Mouse (Mus musculus) skeletal muscle tissue, adult 2 months (tissue): Measurements from ENCODE around the gene Ralgapa2.
A peak's percentile ranks its signal among the peaks of the same experiment; 100 is the strongest.

Experiments used
- DNase-seq: peaks from one replicate; pipeline ENCODE4 v3.0.0-alpha.2; 2012; ENCODE audit warnings: low read depth, low spot score

Ralgapa2 gene

DNA sequence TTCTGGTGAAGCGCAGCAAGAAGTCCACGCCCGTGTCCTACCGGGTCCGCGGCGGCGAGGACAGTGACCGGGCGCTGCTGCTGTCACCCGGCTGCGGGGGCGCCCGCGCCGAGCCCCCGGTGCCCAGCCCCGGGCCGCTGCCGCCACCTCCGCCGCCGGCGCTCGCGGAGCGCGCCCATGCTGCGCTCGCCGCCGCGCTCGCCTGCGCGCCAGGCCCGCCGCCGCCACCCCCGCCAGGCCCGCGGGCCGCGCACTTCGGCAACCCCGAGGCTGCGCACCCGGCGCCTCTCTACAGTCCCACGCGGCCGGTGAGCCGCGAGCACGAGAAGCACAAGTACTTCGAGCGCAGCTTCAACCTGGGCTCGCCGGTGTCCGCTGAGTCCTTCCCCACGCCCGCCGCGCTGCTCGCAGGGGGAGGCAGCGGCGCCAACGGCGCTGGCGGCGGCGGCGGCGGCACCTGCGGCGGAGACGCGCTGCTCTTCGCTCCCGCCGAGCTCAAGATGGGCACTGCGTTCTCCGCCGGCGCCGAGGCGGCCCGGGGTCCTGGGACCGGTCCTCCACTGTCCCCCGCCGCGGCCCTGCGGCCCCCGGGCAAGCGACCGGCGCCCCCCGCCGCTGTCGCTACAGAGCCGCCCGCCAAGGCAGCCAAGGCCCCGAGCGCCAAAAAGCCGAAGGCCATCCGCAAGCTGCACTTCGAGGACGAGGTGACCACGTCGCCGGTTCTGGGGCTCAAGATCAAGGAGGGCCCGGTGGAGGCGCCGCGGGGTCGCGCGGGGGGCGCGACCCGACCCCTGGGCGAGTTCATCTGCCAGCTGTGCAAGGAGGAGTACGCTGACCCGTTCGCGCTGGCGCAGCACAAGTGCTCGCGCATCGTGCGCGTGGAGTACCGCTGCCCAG is 289.6 kb downstream of the Ralgapa2 start:
- DNase-seq = no peak

DNA sequence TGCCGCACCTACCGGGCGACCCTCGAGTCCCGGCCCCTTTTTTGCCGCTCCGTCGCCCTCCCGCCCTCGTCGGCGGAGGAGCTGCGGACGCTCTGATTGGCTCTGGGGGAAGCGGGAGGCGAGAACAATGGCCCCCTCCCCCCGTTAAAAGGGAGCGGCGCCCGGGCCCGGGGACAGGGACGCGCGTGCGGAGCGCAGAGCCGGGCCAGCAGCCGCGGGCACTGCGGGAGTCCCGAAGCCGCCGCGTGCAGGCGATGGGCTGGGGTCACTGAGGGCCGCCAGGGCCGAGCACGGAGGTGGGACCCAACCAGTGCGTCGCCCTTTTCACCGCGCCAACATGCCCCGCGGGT is 290.2 kb downstream of the Ralgapa2 start:
- DNase-seq = no peak

DNA sequence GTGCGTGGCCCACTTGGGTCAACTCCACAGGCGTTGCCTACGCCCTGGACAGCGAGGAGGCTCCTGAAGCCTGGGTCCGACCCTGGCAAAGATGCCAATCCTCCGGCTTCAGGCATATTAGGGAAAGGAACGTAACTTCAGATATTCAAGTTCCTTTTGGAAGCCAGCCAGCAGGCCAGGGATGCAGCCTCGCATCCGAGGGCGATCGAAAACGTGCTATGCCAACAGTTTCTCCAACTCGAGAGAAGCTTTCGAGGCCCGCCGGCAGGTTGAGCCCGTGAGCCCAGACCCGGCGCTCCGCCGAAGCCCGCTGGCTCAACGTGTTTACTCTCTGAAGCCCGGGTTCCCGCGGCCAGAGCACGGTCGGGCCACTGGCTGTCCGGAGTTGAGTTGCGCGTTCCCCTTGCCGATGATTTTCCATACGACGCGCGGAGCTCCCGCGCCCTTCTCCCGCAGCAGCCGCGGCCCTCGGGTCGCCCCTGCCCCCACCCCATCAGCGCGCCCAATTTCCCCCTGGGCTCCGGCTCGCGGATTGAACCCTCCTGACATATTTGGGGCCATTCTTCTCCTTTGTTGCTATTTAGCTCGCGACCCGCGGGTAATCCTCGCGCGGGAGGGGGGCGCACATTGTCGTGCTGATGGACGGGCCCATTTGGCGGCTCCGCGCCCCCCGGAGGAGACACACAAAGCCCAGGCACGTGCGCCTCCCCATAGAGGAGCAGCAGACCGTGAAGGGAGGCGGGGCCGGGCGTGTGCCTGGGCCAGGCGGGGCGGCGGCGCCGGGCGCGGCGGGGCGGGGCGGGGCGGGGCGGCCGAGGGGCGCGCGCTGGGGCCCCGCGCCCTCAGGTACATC is 290.8 kb downstream of the Ralgapa2 start, which contains the start of gene Insm1:
Gene Insm1 (plus strand): TSS at position 846 of the 853 bp plus-strand sequence.
- no peak for DNase-seq

DNA sequence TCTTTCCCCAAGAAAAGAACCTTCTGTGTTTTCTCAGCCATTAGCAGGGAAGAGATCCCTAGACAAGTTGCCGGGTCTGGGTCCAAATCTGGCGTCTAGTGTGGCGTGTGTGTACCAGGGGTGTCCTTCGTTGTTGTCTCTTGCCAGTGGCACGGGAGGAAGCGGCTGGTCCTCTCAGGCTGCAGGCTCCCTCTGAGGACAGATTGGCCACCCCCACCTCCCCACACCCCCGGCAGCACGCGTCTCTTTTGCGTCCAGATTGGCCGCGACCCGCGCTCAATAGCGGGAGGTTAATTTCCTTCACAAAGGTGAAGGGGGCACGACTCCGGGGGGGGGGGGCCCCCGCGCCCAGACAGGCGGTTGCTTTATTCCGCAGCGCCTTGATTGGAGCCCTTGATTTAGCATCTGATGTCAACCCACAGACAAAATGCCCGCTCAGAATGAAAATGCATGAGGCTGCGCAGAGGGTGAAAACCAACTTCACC is 291.5 kb downstream of the Ralgapa2 start:
- no peak for DNase-seq

DNA sequence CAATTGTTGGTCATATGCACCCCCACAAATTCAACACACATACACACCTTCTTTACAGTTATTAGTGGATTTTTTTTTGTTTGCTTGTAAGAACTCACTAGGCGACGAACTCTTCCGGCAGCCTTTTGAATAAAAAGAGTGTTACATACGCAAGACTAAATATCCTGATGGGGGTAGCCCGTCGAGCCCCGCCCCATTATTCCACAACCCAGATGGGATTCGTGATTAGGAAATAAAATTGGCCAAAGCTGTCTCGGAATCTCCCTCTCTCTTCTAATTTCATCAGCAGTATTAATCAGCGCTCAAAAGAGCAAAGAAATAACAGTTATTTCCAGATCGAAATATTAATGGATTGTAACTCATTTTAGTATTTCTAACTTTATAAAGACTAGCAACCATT is 292.4 kb downstream of the Ralgapa2 start:
- no peak for DNase-seq

DNA sequence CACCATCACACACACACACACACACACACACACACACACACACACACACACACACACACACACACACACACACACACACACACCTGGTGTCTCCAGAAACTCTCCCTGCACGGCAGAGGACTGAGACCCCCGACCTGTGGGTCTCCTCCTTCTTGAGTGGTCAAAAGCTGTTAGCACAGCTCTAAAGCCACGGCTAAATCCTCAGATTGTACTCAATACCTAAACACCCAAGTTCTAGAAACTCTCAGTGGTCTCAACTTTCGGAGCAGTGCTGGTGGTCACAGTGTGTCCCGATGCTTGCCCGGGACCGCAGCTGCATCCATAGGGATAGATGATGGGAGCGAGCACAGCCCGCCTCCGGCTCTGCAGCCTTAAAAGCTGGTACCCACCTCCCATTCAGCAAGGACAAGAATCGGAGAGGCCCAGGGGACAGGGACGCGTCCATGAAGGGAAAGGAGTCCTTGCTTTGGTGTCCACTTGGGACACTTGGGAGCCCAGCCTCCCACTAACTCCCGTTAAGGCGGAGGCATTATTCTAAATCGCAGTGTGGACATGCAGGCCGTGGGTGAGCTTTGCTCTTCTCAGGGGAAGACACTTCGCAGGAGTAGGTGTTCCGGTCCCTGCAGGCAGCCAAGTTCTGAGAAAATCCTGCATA is 293.1 kb downstream of the Ralgapa2 start:
- no peak for DNase-seq

DNA sequence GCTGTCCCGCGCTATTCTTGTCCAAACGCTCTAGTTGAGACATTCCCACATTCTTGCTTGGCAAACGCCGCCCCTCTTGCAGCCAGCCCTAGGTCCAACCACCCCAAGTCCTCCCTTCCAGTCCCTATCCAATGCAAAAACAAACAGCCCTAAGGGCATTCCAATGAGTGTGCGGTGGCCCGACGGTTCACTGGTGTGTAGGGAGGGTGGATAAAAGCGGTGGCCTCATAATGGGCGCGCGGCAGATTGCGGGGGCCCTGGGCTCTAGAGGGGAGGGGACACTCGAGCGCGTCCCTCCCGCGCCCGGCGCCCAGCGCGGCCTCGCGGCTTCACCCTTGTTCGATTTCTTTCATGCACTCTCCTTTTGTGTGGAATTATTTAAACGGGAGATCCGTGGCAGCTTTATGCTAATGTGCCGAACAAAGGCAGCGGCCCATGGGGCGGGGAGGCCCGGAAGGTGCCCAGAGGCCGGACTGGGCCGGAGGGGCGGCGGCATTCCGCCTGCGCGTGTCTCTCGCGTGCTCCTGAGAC is 293.9 kb downstream of the Ralgapa2 start:
- no peak for DNase-seq

DNA sequence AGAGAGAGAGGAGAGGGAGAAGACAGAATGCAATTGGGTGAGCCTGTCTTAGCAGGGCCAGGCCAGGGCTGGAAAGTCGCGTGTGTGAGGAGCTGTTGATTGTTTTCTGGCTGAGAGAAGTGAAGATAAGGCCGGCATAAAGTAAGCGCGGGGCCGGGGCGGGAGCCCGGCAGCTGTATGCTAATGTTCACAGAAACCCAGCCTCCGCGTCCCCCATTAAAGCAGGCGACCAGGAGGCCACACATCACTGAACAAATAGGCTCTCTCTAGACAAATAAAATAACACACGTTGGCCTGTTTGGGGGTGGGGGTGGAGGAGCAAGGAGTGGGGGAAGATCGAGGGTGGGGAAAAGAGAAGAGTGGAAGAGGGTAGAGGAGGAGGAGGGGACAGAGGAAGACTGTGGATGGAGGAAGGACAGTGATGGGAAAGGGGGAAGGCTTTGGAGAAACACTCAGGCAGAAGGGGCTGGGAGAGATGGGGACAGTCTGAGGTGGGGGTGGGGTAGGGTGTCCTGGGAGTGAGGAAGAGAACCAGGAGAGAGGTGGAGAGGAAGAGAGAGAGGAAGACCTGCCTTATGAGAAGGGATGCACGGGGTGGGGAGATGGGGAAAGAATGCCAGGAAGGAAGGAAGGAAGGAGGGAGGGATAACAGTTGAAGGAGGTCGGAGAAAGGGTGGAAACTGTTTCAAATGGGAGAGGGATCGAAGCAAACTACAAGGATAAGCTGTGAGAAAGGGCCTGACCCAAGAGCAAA is 294.7 kb downstream of the Ralgapa2 start:
- no peak for DNase-seq

DNA sequence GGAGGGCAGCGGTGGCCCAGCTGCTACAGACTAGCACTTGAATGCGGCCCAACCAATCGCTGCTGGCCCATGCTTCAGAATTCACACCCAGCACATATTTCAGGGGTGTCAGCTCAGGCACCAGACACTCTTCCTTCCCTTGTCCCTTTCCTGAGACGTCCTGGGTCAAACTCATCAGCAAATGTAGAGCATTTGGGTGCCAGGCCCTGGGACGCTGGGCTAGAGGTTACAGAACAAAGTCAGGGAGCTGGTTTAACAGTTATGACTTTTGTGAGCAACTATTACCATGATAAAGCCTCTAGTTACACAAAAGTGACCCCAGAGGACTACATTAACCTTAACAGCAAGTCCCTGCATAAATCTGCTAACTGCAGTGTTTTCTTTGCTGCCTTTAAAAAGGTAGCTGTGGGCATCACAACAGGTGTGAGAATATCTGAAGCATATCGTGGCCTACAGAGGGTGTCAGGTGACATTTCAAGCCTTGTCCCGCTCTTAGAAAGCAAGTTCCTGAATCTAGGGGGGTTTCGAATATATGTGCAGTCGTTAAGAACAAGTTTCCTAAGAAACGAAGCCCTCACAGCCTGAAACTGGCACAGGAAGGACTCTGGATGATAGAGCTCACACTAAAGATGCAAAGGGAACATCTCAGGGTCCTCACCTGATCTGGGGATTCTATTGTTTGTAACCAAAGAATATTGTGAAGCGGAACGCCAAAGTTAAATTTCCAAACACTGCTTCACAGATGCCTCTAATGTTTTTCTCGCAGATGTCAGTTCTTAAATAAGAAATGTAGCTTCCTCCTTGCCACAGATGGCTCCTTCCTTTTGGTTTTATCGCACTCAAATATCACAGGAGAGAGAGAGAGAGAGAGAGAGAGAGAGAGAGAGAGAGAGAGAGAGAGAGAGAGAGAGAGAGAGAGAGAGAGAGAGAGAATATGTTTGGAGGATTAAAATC is 295.8 kb downstream of the Ralgapa2 start:
- no peak for DNase-seq

DNA sequence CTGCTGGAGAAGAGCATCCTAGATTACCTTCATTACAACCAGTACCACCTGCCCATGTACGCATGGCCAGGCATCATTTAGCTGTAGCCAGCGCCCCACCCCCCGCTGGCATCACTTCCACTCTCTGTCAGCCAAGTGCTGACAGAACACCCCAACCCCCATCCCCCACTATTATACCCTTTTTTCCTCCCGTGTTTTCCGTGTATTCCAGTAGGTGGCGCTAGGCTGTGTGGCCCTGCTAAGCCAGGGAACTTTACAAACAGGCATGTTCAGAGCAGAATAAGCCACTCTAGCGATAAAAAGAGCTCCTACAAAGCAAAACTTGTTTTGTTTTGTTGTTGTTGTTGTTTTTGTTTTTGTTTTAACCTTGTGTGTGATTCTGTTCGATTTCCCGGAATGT is 297.4 kb downstream of the Ralgapa2 start:
- peak; percentile 21 for DNase-seq

DNA sequence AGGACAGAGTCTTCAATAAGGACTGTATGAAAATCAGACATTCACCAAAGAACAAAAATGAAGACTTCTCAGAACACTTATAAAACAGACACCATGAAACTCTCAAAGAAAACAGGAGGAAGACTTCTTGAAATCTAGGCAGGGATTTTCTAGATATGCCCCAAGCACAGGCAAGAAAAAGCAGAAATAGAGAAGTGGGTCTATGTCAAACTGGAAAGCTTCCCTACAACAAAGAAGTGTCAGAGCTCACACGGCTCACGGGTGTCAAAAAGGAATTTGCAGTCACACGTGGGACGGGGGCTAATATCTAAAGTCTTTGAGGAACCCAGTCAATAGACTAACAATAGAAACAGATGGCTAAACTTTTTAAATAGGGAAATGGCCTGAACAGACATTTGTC is 301.2 kb downstream of the Ralgapa2 start:
- no peak for DNase-seq

DNA sequence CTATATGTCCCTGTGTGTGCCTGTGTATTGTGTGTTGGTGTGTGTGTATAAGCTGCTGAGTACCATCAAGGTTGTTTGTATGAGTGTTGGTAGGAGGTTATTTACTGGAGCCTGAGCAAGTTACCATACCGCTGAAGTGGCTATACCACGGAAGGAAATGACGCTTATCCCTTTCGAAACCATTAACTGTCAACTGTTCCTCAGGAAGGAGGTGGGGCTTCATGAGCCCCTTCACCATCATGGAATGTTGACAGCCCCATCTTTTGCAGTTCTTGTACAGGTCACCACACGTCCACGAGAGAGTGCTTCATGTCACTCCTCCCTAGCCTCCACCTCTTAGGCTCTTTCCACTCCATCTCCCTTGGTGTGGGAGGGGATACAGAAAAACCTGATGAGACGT is 314.2 kb downstream of the Ralgapa2 start:
- DNase-seq = no peak

DNA sequence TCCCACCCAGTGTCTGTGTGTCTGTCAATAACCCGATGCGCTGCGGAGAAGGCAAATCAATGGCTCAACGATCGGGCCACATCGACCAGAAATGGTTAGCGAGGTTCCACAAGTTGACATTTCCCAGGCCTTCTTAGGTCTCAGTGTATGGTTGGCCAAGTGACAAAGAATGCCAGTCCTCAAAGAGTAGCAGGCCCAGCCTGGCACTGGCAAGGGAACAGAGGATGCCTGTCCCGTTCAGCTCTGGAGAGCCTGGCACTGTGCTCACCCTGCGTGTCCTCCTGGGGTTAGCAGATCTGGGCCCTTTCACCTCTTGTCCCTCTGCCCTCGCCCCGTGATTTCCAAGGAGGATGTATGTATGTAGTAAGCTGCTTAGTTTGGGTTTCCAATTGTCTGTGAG is 316.0 kb downstream of the Ralgapa2 start:
- DNase-seq = no peak
